Mouse (Mus musculus) midbrain, postnatal 0 days (tissue): ENCODE results near the gene Vmn1r55. TPM values are rescaled to one million over a fixed set of nuclear protein-coding genes. Genes with fewer than 3 reads are reported as not detected.
"Not testable (repeated sequence)": the region's sequence is repeated elsewhere in the genome, so short reads cannot be mapped to it uniquely, and the experiment has no call there.

Experiments
- ATAC-seq: fragments of 200-750 bp; cut with Nextera tagmentation; 2 replicates; pipeline ENCODE4 v1.8.0; 2017; ENCODE audit warnings: moderate number of reproducible peaks, mild to moderate bottlenecking, moderate TSS enrichment, moderate library complexity; ENCODE audit not compliant: low FRiP score
- DNase-seq: peaks from one replicate; pipeline ENCODE4 v3.0.0-alpha.2; 2015; ENCODE audit warnings: low spot score
- H3K27ac ChIP-seq: fragments of 300-500 bp; sonication (generic); 2 replicates; pipeline ENCODE4 v1.5.1; 2014; ENCODE audit warnings: low read depth, mild to moderate bottlenecking, low read length, mixed read lengths
- H3K27me3 ChIP-seq: fragments of 300-500 bp; sonication (generic); 2 replicates; pipeline ENCODE4 v1.6.1; 2014; ENCODE audit warnings: low read length, control low read depth, mixed read lengths; ENCODE audit not compliant: insufficient read depth
- H3K36me3 ChIP-seq: fragments of 300-500 bp; sonication (generic); 2 replicates; pipeline ENCODE4 v1.6.1; 2014; ENCODE audit warnings: low read length, control low read depth, mixed read lengths; ENCODE audit not compliant: insufficient read depth
- H3K4me1 ChIP-seq: fragments of 300-500 bp; sonication (generic); 2 replicates; pipeline ENCODE4 v1.6.1; 2014; ENCODE audit warnings: mild to moderate bottlenecking, control low read depth, antibody characterized with exemption, low read length, mixed read lengths; ENCODE audit not compliant: insufficient read depth
- H3K4me2 ChIP-seq: fragments of 300-500 bp; sonication (generic); 2 replicates; pipeline ENCODE4 v1.6.1; 2014; ENCODE audit warnings: low read depth, mild to moderate bottlenecking, low read length, mixed read lengths; ENCODE audit not compliant: poor library complexity, severe bottlenecking
- H3K4me3 ChIP-seq: fragments of 300-500 bp; sonication (generic); 2 replicates; pipeline ENCODE4 v1.5.1; 2014; ENCODE audit warnings: low read depth, mild to moderate bottlenecking, low read length, moderate library complexity
- H3K9ac ChIP-seq: fragments of 300-500 bp; sonication (generic); replicated peaks from 2 replicates; pipeline ENCODE4 v1.6.1; 2014; ENCODE audit warnings: mild to moderate bottlenecking, low read length, moderate library complexity, mixed read lengths; ENCODE audit not compliant: poor library complexity, severe bottlenecking
- H3K9me3 ChIP-seq: fragments of 300-500 bp; sonication (generic); 2 replicates; pipeline ENCODE4 v1.6.1; 2016; ENCODE audit warnings: low read length, control low read depth
- CTCF ChIP-seq: IDR thresholded peaks from 2 replicates; pipeline ENCODE4 v1.5.1; 2016; ENCODE audit warnings: antibody characterized with exemption, mild to moderate bottlenecking
- WGBS: fragments of 180-500 bp; shearing (Covaris S2); extraction: QIAGEN DNeasy Blood & Tissue Kit; methylation state at CpG from one replicate; pipeline ENCODE4 v1.1.7; 2014; 5-methylcytosine and 5-hydroxymethylcytosine counted together
- polyA plus RNA-seq: library from polyadenylated mRNA; unstranded; fragments of >200 nt; fragmentation: Nextera tagmentation; extraction: Ambion mirVana; gene quantifications from 2 replicates; pipeline ENCODE4 v1.2.1, GENCODE M21; 2015
- total RNA-seq: library from RNA; depleted of rRNA; stranded (reverse); fragments of >200 nt; gene quantifications from 2 replicates; pipeline ENCODE4 v1.2.3, GENCODE M21; 2014; rRNA removed

The Vmn1r55 gene
- not detected in 2 replicates for total RNA-seq
- polyA plus RNA-seq: not detected in 2 replicates

GRCm38 (mm10) chr7:5149570-5149969 is at the start of gene Vmn1r55:
Gene Vmn1r55 (minus strand): TSS chr7:5149670.
- H3K36me3 ChIP-seq, H3K9me3 ChIP-seq, H3K9ac ChIP-seq, H3K4me3 ChIP-seq, ATAC-seq, H3K4me1 ChIP-seq, H3K27ac ChIP-seq, DNase-seq, H3K4me2 ChIP-seq, H3K27me3 ChIP-seq: not testable (repeated sequence)

- H3K36me3 ChIP-seq, H3K4me2 ChIP-seq, DNase-seq, H3K9me3 ChIP-seq, H3K27me3 ChIP-seq, ATAC-seq, H3K4me3 ChIP-seq, H3K4me1 ChIP-seq, H3K27ac ChIP-seq, H3K9ac ChIP-seq: not testable (repeated sequence)
Observed at GRCm38 (mm10) chr7:5196647-5197046, 47.2 kb upstream of the Vmn1r55 start, which contains the start of gene Vmn1r56. Gene Vmn1r56 (minus strand): TSS chr7:5196747.

DNA sequence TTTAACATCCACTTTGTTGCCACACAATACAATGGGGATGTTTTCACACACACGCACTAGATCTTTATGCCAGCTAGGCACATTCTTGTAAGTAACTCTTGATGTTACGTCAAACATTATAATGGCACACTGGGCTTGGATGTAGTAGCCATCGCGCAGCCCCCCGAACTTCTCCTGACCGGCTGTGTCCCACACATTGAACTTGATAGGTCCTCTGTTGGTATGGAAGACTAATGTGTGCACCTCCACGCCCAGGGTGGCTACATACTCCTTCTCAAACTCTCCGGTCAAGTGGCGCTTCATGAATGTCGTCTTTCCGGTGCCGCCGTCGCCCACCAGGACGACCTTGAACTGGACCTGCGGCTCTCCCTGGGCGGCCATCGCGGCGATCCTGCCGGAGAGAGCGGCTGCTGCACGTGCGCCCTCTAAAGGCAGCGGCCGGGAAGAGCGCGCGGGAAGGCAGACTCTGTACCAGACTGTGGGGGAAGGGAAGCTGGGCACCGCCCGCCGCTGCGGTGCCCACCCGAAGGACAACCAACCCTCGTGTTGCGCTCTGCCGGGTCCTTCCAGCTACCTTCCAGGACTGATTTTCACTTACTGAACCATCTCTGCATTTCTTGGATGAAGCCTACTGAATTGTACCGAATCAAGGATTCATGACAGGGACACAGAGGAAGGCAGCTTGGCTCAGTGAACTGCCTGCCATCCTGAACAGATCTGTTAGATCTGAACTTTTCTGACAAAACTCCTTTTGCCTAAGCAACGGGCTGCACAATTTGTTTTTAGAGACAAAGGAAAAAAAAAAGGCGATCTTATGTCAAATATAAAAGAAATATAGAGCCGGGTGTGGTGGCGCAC is 23.7 kb downstream of the Vmn1r55 start, which contains the start of gene Rasl2-9:
Gene Rasl2-9 (minus strand): TSS at position 402 of the 858 bp plus-strand sequence.
- Histone ChIP-seq H3K4me1 (no peaks in the 10 kb centered on the region), H3K36me3 (no peaks in the 10 kb centered on the region), H3K9me3 (no peaks in the 10 kb centered on the region), H3K4me2 (peak within 1 kb of the TSS; percentile 53), H3K27me3 (no peaks in the 10 kb centered on the region), H3K4me3 (peak within 1 kb of the TSS; percentile 39), H3K27ac (no peak within 1 kb of the TSS), H3K9ac (peak within 1 kb of the TSS; percentile 44; the same call in 1 of the 2 replicates)
- TF ChIP-seq CTCF: peak; percentile 81
- 20% methylated on average over 42 of the region's 42 CpGs for WGBS
- ATAC-seq: peak; percentile 73; the same call in 1 of the 2 replicates
- peak; percentile 69 for DNase-seq

DNA sequence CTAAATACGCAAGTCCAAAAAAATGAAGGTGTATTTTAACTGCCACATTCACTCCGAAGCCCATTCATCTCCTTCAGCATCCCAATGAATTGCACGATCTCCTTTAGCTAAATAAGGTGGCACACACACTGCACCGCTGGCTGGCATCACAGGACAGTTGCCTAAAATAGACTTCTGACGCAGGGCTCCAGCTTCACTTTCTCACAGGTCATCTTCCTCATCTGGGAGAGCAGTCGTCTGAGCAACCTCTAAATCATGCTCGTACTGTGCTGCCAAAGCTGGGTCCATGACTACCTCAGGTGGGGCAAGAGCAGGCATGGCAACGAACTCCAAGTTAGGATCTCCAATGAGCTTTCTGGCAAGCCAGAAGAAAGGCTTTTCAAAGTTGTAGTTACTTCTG is 24.4 kb downstream of the Vmn1r55 start:
- H3K36me3 ChIP-seq: no peaks in the 10 kb centered on the region
- H3K27ac ChIP-seq: no peak overlapping the region
- ATAC-seq: no peak
- 91% methylated on average over 8 of the region's 8 CpGs for WGBS
- H3K4me2 ChIP-seq: no peak overlapping the region; the same call in 1 of the 2 replicates
- no peak for TF ChIP-seq CTCF
- H3K9me3 ChIP-seq: no peaks in the 10 kb centered on the region
- H3K4me1 ChIP-seq: no peaks in the 10 kb centered on the region
- no peak for DNase-seq
- no peak overlapping the region for H3K4me3 ChIP-seq
- no peaks in the 10 kb centered on the region for H3K27me3 ChIP-seq
- H3K9ac ChIP-seq: no peak overlapping the region

- ATAC-seq: no peak
- H3K4me2 ChIP-seq: no peak within 1 kb of the TSS
- DNase-seq: no peak
- H3K36me3 ChIP-seq: no peaks in the 10 kb centered on the region
- no peaks in the 10 kb centered on the region for H3K9me3 ChIP-seq
- WGBS: 88% methylated on average over 3 of the region's 3 CpGs
- H3K4me1 ChIP-seq: no peaks in the 10 kb centered on the region
- no peaks in the 10 kb centered on the region for H3K27me3 ChIP-seq
- no peak within 1 kb of the TSS for H3K9ac ChIP-seq
- no peak for TF ChIP-seq CTCF
- no peak within 1 kb of the TSS for H3K27ac ChIP-seq
- no peak within 1 kb of the TSS for H3K4me3 ChIP-seq
Observed at GRCm38 (mm10) chr7:5116850-5117249, 32.6 kb downstream of the Vmn1r55 start, which contains the start of gene Rfpl4. Gene Rfpl4 (minus strand): TSS chr7:5116950.

- WGBS: 35% methylated on average over 3 of the region's 3 CpGs
- Histone ChIP-seq H3K36me3 (no peaks in the 10 kb centered on the region), H3K4me3 (no peak overlapping the region), H3K27ac (no peak overlapping the region), H3K4me1 (no peaks in the 10 kb centered on the region), H3K4me2 (no peak overlapping the region), H3K9me3 (no peaks in the 10 kb centered on the region), H3K9ac (no peak overlapping the region), H3K27me3 (no peaks in the 10 kb centered on the region)
- ATAC-seq (no peak), DNase-seq (no peak)
- no peak for TF ChIP-seq CTCF
Observed at GRCm38 (mm10) chr7:5112701-5113100, 36.8 kb downstream of the Vmn1r55 start.
